Mouse (Mus musculus) liver, postnatal 0 days (tissue): Measurements from ENCODE around the gene Xkr8.

Experiments
- CTCF ChIP-seq: sonication (generic); IDR thresholded peaks from 2 replicates; pipeline ENCODE4 v1.5.1; 2016; ENCODE audit warnings: antibody characterized with exemption, low read depth
- EP300 ChIP-seq: IDR thresholded peaks from 2 replicates; pipeline ENCODE4 v1.6.1; 2016; ENCODE audit warnings: antibody characterized with exemption, low read depth, mild to moderate bottlenecking

DNA sequence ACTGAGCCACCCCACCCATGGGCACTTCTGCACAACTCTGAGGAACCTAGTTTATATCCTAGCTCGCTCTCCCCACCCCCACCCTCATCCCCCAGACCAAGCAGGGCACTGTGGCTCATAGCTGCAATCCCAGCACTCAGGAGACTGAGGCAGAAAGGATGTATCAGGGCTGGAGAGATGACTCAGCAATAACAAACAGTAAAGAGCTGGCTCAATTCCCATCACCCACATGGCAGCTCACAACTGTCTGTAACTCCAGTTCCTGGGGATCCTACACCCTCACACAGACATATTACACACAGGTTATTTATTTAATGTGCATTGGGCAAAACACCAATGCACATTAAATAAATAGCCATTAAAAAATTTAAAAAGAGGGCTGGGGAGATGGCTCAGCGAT, 3.0 kb upstream of the Xkr8 start:
- TF ChIP-seq CTCF (no peak), EP300 (no peak)
